Mouse (Mus musculus) liver, embryonic 11.5 days (tissue): ENCODE data around the gene Tas2r131. TPM values are rescaled to one million over a fixed set of nuclear protein-coding genes. Genes with fewer than 3 reads are reported as not detected.
"Not testable (repeated sequence)": the region's sequence is repeated elsewhere in the genome, so short reads cannot be mapped to it uniquely, and the experiment has no call there.

Experiments
- ATAC-seq: fragments of 200-750 bp; cut with Nextera tagmentation; replicated peaks from 2 replicates; pipeline ENCODE4 v1.8.0; 2017; ENCODE audit warnings: moderate number of reproducible peaks, mild to moderate bottlenecking, moderate TSS enrichment, moderate library complexity; ENCODE audit not compliant: low FRiP score
- DNase-seq: peaks from one replicate; pipeline ENCODE4 v3.0.0-alpha.2; 2017; ENCODE audit warnings: low spot score
- H3K27ac ChIP-seq: fragments of 300-500 bp; sonication (generic); 2 replicates; pipeline ENCODE4 v1.5.1; 2014; ENCODE audit warnings: mild to moderate bottlenecking, low read depth, low read length, control low read depth
- H3K27me3 ChIP-seq: fragments of 300-500 bp; sonication (generic); replicated peaks from 2 replicates; pipeline ENCODE4 v1.6.1; 2014; ENCODE audit warnings: low read length, mixed read lengths; ENCODE audit not compliant: control insufficient read depth, insufficient read depth
- H3K36me3 ChIP-seq: fragments of 300-500 bp; sonication (generic); 2 replicates; pipeline ENCODE4 v1.6.1; 2014; ENCODE audit warnings: mild to moderate bottlenecking, low read length, moderate library complexity, mixed read lengths; ENCODE audit not compliant: control insufficient read depth, insufficient read depth
- H3K4me1 ChIP-seq: fragments of 300-500 bp; sonication (generic); replicated peaks from 2 replicates; pipeline ENCODE4 v1.6.1; 2014; ENCODE audit warnings: low read length, mixed read lengths; ENCODE audit not compliant: control insufficient read depth, insufficient read depth
- H3K4me2 ChIP-seq: fragments of 300-500 bp; sonication (generic); 2 replicates; pipeline ENCODE4 v1.6.1; 2014; ENCODE audit warnings: mild to moderate bottlenecking, control low read depth, moderate library complexity
- H3K4me3 ChIP-seq: fragments of 300-500 bp; sonication (generic); 2 replicates; pipeline ENCODE4 v1.5.1; 2014; ENCODE audit warnings: low read depth, low read length, control low read depth
- H3K9ac ChIP-seq: fragments of 300-500 bp; sonication (generic); 2 replicates; pipeline ENCODE4 v1.6.1; 2014; ENCODE audit warnings: low read depth, low read length, control low read depth
- H3K9me3 ChIP-seq: fragments of 300-500 bp; sonication (generic); 2 replicates; pipeline ENCODE4 v1.6.1; 2016; ENCODE audit warnings: low read length, inconsistent platforms, mixed read lengths; ENCODE audit not compliant: control insufficient read depth
- WGBS: fragments of 180-500 bp; shearing (Covaris S2); extraction: QIAGEN DNeasy Blood & Tissue Kit; methylation state at CpG from one replicate; pipeline ENCODE4 v1.1.7; 2014; 5-methylcytosine and 5-hydroxymethylcytosine counted together
- polyA plus RNA-seq: library from polyadenylated mRNA; unstranded; fragments of >200 nt; fragmentation: Nextera tagmentation; extraction: Ambion mirVana; gene quantifications from 2 replicates; pipeline ENCODE4 v1.2.1, GENCODE M21; 2014

The Tas2r131 gene
- polyA plus RNA-seq: not detected in 2 replicates

GRCm38 (mm10) chr6:132957819-132958218 is at the start of gene Tas2r131:
Gene Tas2r131 (minus strand): TSS chr6:132957919.
- Histone ChIP-seq H3K4me1 (no peaks in the 10 kb centered on the region), H3K36me3 (no peaks in the 10 kb centered on the region), H3K9ac (no peak within 1 kb of the TSS), H3K27me3 (no peaks in the 10 kb centered on the region), H3K27ac (no peak within 1 kb of the TSS), H3K4me3 (no peak within 1 kb of the TSS), H3K9me3 (no peaks in the 10 kb centered on the region), H3K4me2 (no peak within 1 kb of the TSS)
- ATAC-seq (no peak), DNase-seq (no peak)
- WGBS: 56% methylated on average over 1 of the region's 1 CpGs

DNA sequence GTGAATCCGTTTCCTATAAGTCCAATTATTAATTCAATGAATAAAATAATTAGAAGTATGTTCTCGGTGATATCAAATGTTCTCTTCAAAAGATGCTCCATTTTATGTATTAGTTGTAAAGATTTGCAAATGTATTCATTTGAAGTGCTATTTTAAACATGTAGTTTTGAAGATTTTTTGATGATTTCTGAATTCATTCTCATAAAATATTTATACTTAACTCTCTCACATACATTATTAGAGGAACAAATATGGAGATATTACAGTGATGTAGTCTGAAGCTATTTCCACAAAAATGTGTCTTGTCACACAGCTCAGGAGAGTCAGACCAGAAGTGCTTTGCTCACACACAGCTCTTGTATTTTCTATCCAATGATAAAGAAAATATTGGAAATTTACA is 23.1 kb upstream of the Tas2r131 start, which contains the start of gene Tas2r109:
Tas2r109 (minus strand) TSS at position 101 of the 400 bp plus-strand sequence.
- Histone ChIP-seq H3K9me3 (no peaks in the 10 kb centered on the region), H3K27me3 (no peaks in the 10 kb centered on the region), H3K4me3 (no peak within 1 kb of the TSS), H3K4me2 (no peak within 1 kb of the TSS), H3K27ac (no peak within 1 kb of the TSS), H3K9ac (no peak within 1 kb of the TSS), H3K4me1 (no peaks in the 10 kb centered on the region), H3K36me3 (no peaks in the 10 kb centered on the region)
- DNase-seq (no peak), ATAC-seq (no peak)
- WGBS: 67% methylated on average over 2 of the region's 2 CpGs

- no peak within 1 kb of the TSS for H3K4me3 ChIP-seq
- H3K4me1 ChIP-seq: no peaks in the 10 kb centered on the region
- H3K4me2 ChIP-seq: no peak within 1 kb of the TSS
- H3K9ac ChIP-seq: no peak within 1 kb of the TSS
- H3K27me3 ChIP-seq: no peaks in the 10 kb centered on the region
- 71% methylated on average over 2 of the region's 2 CpGs for WGBS
- no peaks in the 10 kb centered on the region for H3K9me3 ChIP-seq
- ATAC-seq (no peak), DNase-seq (no peak)
- no peaks in the 10 kb centered on the region for H3K36me3 ChIP-seq
- H3K27ac ChIP-seq: no peak within 1 kb of the TSS
These were observed 6.9 kb downstream of the Tas2r131 start, which contains the start of gene Tas2r129 for GRCm38 (mm10) chr6:132950802-132951201. Gene Tas2r129 (plus strand): TSS chr6:132951102.

DNA sequence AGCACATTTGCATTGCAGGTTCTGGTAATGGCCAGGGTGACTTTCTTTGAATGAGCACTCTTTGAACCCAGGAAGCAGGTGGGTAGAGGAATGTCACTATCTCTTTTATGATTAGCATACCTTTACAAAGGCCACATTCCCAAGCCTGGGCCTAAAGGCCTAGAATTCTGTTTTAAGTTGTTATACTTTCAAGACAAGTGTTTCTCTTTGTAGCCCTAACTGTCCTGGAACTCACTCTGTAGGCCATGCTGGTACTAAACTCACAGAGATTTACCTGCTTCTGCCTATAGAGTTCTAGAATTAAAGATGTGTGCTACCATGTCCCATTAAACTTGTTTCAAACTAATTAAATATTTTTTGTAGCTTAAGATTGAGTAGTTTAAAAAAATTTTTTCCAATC is 16.3 kb downstream of the Tas2r131 start:
- H3K27ac ChIP-seq, H3K4me2 ChIP-seq, DNase-seq, H3K9me3 ChIP-seq, H3K4me1 ChIP-seq, H3K4me3 ChIP-seq, ATAC-seq, H3K36me3 ChIP-seq, H3K9ac ChIP-seq, H3K27me3 ChIP-seq: not testable (repeated sequence)

DNA sequence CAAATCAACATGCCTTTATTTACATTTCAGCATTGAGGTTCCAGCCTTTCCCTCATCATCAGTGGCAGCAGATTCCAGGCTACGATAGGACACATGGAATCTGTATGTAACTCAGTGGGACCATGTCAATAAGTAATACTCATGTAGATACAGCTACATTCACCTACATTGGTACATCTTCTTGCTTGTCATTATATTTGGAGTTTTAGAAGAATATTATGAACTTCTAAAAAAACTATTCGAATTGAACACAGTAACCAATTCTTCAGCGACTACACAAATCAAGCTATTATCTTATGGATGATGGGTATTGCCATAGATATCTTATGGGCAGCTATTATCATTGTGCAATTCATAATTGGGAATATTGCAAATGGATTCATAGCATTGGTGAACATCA is 48.4 kb downstream of the Tas2r131 start, which contains the start of gene Tas2r125:
Tas2r125 (plus strand) TSS at position 301 of the 400 bp plus-strand sequence.
- Histone ChIP-seq H3K27ac (no peak within 1 kb of the TSS), H3K36me3 (no peaks in the 10 kb centered on the region), H3K4me3 (no peak within 1 kb of the TSS), H3K9ac (no peak within 1 kb of the TSS), H3K4me1 (no peaks in the 10 kb centered on the region), H3K27me3 (no peaks in the 10 kb centered on the region), H3K4me2 (no peak within 1 kb of the TSS), H3K9me3 (no peaks in the 10 kb centered on the region)
- ATAC-seq (no peak), DNase-seq (no peak)
- 79% methylated on average over 3 of the region's 3 CpGs for WGBS

Other genes with a start within 250 kb of the Tas2r131 start
- not detected in 2 replicates for gene Tas2r122, start 246.0 kb downstream of the Tas2r131 start, polyA plus RNA-seq
- gene Tas2r115, start 219.9 kb downstream of the Tas2r131 start, polyA plus RNA-seq: not detected in 2 replicates
- gene Tas2r124, start 203.2 kb downstream of the Tas2r131 start, polyA plus RNA-seq: not detected in 2 replicates
- gene Tas2r102, start 195.8 kb downstream of the Tas2r131 start, polyA plus RNA-seq: not detected in 2 replicates
- not detected in 2 replicates for gene Tas2r136, start 179.8 kb downstream of the Tas2r131 start, polyA plus RNA-seq
- not detected in 2 replicates for gene Tas2r117, start 155.1 kb downstream of the Tas2r131 start, polyA plus RNA-seq
- not detected in 2 replicates for gene Tas2r123, start 110.8 kb downstream of the Tas2r131 start, polyA plus RNA-seq
- not detected in 2 replicates for gene Tas2r116, start 102.5 kb downstream of the Tas2r131 start, polyA plus RNA-seq
- not detected in 2 replicates for gene Tas2r110, start 89.9 kb downstream of the Tas2r131 start, polyA plus RNA-seq
- not detected in 2 replicates for gene Tas2r113, start 64.9 kb downstream of the Tas2r131 start, polyA plus RNA-seq
- not detected in 2 replicates for gene Tas2r125, start 48.3 kb downstream of the Tas2r131 start, polyA plus RNA-seq
- gene Tas2r129, start 6.8 kb downstream of the Tas2r131 start, polyA plus RNA-seq: not detected in 2 replicates
- gene Tas2r109, start 23.0 kb upstream of the Tas2r131 start, polyA plus RNA-seq: not detected in 2 replicates
- not detected in 2 replicates for gene Tas2r103, start 79.2 kb upstream of the Tas2r131 start, polyA plus RNA-seq
- not detected in 2 replicates for gene Tas2r140, start 97.9 kb upstream of the Tas2r131 start, polyA plus RNA-seq
- 41.0 and 43.3 TPM in 2 replicates for gene Smim10l1, start 147.0 kb upstream of the Tas2r131 start, polyA plus RNA-seq